Mouse (Mus musculus): ENCODE measurements around the gene Map7. TPM values are rescaled to one million over a fixed set of nuclear protein-coding genes. Genes with fewer than 3 reads are reported as not detected.

Gene Map7
- polyA plus RNA-seq, 1 experiment from 2014 or later = 8.2 TPM

- H3K36me3 ChIP-seq (replicated peaks) = no peaks in the 10 kb centered on the region
- H3K27me3 ChIP-seq = no peaks in the 10 kb centered on the region
- no peak overlapping the region for H3K9ac ChIP-seq
- no peaks in the 10 kb centered on the region for H3K9me3 ChIP-seq
- WGBS = 76% methylated on average over 4 of the region's 4 CpGs
- H3K27ac ChIP-seq = no peak overlapping the region
- H3K4me2 ChIP-seq = no peak overlapping the region
- no peak for ATAC-seq (ENCODE audit: low FRiP score)
- H3K4me3 ChIP-seq (replicated peaks) = no peak overlapping the region
- no peaks in the 10 kb centered on the region for H3K4me1 ChIP-seq
These were observed 73.7 kb downstream of the Map7 start for GRCm38 (mm10) chr10:20222011-20222410.

DNA sequence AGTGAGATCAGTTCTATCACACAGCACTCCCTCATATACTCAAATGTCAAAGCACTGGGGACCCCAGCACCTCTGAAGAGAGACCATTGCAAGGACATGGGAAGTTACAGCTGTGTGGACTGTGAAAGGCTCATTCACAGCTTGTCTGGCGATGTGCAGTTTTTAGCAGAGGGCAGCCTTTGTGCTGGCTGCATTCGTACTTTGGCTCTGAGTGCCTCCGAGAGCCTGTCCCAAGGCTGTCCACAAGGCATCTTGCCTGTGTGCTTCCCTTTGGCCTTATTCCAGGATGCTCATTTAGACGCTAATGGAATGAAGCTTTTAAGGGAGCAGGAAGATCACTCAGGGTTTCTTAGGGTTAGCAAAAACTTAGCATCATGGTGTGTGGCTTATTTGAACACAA lies 78.5 kb downstream of the Map7 start:
- no peak overlapping the region for H3K9ac ChIP-seq
- no peaks in the 10 kb centered on the region for H3K4me1 ChIP-seq
- H3K27me3 ChIP-seq = no peaks in the 10 kb centered on the region
- 46% methylated on average over 4 of the region's 4 CpGs for WGBS
- no peaks in the 10 kb centered on the region for H3K9me3 ChIP-seq
- no peak overlapping the region for H3K4me3 ChIP-seq (replicated peaks)
- H3K4me2 ChIP-seq = no peak overlapping the region
- no peaks in the 10 kb centered on the region for H3K36me3 ChIP-seq (replicated peaks)
- H3K27ac ChIP-seq = no peak overlapping the region
- no peak for ATAC-seq (ENCODE audit: low FRiP score)

DNA sequence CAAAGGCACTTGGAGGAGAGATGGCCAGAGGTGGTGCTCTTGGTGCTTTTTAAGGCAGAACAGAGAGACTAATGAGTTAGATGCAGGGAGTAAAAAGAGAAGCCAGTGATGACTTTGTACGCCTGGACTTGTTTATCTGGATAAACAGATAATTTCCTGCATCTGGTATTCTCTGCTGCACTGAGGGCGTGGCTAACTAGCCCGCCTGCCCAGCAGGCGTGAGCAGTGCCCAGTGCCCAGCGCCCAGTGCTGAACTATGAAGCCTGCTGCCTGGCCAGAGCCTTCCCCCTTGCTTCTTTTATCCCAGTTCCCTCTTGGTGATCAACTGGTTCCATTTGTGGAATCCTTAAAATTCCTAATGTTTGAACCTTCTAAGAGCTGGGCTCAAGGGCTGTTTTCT lies 81.8 kb downstream of the Map7 start:
- H3K4me3 ChIP-seq (replicated peaks) = no peak overlapping the region
- H3K36me3 ChIP-seq (replicated peaks) = no peaks in the 10 kb centered on the region
- H3K9ac ChIP-seq = no peak overlapping the region
- no peak overlapping the region for H3K4me2 ChIP-seq
- no peak overlapping the region for H3K27ac ChIP-seq
- no peaks in the 10 kb centered on the region for H3K27me3 ChIP-seq
- 85% methylated on average over 5 of the region's 5 CpGs for WGBS
- no peaks in the 10 kb centered on the region for H3K4me1 ChIP-seq
- no peaks in the 10 kb centered on the region for H3K9me3 ChIP-seq
- ATAC-seq (ENCODE audit: low FRiP score) = no peak

GRCm38 (mm10) chr10:20233451-20233850 lies 85.2 kb downstream of the Map7 start:
- Histone ChIP-seq H3K27me3 (no peaks in the 10 kb centered on the region), H3K9me3 (no peaks in the 10 kb centered on the region), H3K4me1 (no peaks in the 10 kb centered on the region), H3K9ac (no peak overlapping the region), H3K4me2 (no peak overlapping the region), H3K36me3 (replicated peaks) (no peaks in the 10 kb centered on the region), H3K27ac (no peak overlapping the region), H3K4me3 (replicated peaks) (no peak overlapping the region)
- ATAC-seq (ENCODE audit: low FRiP score) = no peak
- 93% methylated on average over 10 of the region's 10 CpGs for WGBS

- no peak overlapping the region for H3K4me2 ChIP-seq
- H3K4me1 ChIP-seq = no peaks in the 10 kb centered on the region
- WGBS = 77% methylated on average over 4 of the region's 4 CpGs
- H3K27ac ChIP-seq = no peak overlapping the region
- H3K36me3 ChIP-seq (replicated peaks) = no peaks in the 10 kb centered on the region
- H3K9ac ChIP-seq = no peak overlapping the region
- no peaks in the 10 kb centered on the region for H3K9me3 ChIP-seq
- H3K4me3 ChIP-seq (replicated peaks) = no peak overlapping the region
- no peaks in the 10 kb centered on the region for H3K27me3 ChIP-seq
- no peak for ATAC-seq (ENCODE audit: low FRiP score)
These were observed 86.2 kb downstream of the Map7 start for GRCm38 (mm10) chr10:20234466-20234865.

- Histone ChIP-seq H3K4me2 (no peak overlapping the region), H3K4me1 (no peaks in the 10 kb centered on the region), H3K27ac (no peak overlapping the region), H3K9ac (no peak overlapping the region), H3K27me3 (no peaks in the 10 kb centered on the region), H3K4me3 (replicated peaks) (no peak overlapping the region), H3K9me3 (no peaks in the 10 kb centered on the region), H3K36me3 (replicated peaks) (no peaks in the 10 kb centered on the region)
- WGBS = 91% methylated on average over 3 of the region's 3 CpGs
- ATAC-seq (ENCODE audit: low FRiP score) = no peak
These were observed 87.4 kb downstream of the Map7 start for GRCm38 (mm10) chr10:20235656-20236055.

GRCm38 (mm10) chr10:20236241-20236640 lies 88.0 kb downstream of the Map7 start:
- 93% methylated on average over 6 of the region's 6 CpGs for WGBS
- Histone ChIP-seq H3K27me3 (no peaks in the 10 kb centered on the region), H3K4me3 (replicated peaks) (no peak overlapping the region), H3K9me3 (no peaks in the 10 kb centered on the region), H3K9ac (no peak overlapping the region), H3K4me1 (no peaks in the 10 kb centered on the region), H3K4me2 (no peak overlapping the region), H3K36me3 (replicated peaks) (no peaks in the 10 kb centered on the region), H3K27ac (no peak overlapping the region)
- no peak for ATAC-seq (ENCODE audit: low FRiP score)

DNA sequence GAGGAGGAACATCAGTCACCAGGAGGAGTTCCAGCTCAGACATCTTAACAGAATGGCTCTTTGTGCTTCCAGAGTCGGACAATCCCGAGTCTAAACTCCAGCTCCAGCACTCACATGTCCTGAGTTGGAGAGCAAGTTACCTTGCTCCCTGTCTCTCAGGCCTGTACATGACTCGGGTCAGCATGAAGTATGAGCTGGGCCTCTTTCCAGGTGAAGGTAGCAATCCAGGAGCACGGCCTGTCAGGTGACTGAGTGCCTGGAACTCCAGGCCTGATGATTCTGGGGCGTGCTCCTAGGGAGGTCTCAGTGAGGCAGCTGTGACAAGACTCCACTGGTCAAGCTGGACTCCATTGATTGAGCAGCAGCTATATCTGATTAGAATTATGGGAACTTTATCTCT lies 90.0 kb downstream of the Map7 start:
- H3K9me3 ChIP-seq = no peaks in the 10 kb centered on the region
- ATAC-seq (ENCODE audit: low FRiP score) = no peak
- H3K4me1 ChIP-seq = no peaks in the 10 kb centered on the region
- no peaks in the 10 kb centered on the region for H3K27me3 ChIP-seq
- no peak overlapping the region for H3K27ac ChIP-seq
- 82% methylated on average over 5 of the region's 5 CpGs for WGBS
- H3K4me2 ChIP-seq = no peak overlapping the region
- H3K4me3 ChIP-seq (replicated peaks) = no peak overlapping the region
- H3K36me3 ChIP-seq (replicated peaks) = no peaks in the 10 kb centered on the region
- H3K9ac ChIP-seq = no peak overlapping the region

DNA sequence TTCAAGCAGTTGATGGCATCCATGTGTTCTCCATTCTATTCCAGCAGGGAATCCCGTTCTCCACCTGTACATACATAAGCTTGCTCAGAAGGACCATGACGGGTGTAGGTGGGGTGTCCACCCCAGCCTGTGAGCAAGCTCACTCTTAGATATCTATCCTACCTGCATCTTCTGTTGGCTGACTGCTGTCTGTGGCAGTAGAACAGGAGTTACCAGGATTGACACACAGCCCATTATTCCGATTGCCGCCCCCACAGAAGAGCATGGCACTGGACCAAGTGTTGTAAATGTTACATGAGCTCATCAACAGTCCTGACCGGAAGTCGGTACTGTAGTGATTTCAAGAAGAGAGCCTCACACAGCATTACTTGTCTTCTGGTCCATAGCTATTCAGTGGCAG lies 92.6 kb downstream of the Map7 start:
- no peak for ATAC-seq (ENCODE audit: low FRiP score)
- no peaks in the 10 kb centered on the region for H3K27me3 ChIP-seq
- WGBS = 95% methylated on average over 6 of the region's 6 CpGs
- H3K9me3 ChIP-seq = no peaks in the 10 kb centered on the region
- no peaks in the 10 kb centered on the region for H3K36me3 ChIP-seq (replicated peaks)
- no peak overlapping the region for H3K27ac ChIP-seq
- no peak overlapping the region for H3K9ac ChIP-seq
- no peaks in the 10 kb centered on the region for H3K4me1 ChIP-seq
- H3K4me3 ChIP-seq (replicated peaks) = no peak overlapping the region
- no peak overlapping the region for H3K4me2 ChIP-seq

DNA sequence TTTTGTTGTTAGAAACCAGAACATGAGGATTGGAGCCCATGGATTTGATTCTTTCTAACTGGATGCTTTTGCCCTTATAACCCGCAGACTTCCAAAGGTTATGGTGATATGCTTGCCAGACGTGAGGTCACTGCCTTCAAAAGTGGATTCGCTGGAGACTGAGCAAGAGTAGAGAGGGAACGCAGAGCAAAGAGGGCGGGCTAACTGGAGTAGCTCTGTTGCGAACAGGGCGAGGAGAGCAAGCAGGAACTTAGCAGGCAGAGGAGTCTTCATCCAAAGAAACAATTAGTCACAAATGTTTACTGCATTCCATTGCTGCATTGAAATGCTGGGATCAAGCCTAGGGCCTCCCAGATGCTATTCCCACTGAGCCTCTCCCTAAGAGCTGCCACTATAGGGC lies 95.0 kb downstream of the Map7 start:
- no peaks in the 10 kb centered on the region for H3K4me1 ChIP-seq
- WGBS = 83% methylated on average over 7 of the region's 7 CpGs
- H3K4me2 ChIP-seq = no peak overlapping the region
- H3K9me3 ChIP-seq = no peaks in the 10 kb centered on the region
- H3K27ac ChIP-seq = no peak overlapping the region
- H3K9ac ChIP-seq = no peak overlapping the region
- ATAC-seq (ENCODE audit: low FRiP score) = no peak
- no peaks in the 10 kb centered on the region for H3K36me3 ChIP-seq (replicated peaks)
- no peaks in the 10 kb centered on the region for H3K27me3 ChIP-seq
- H3K4me3 ChIP-seq (replicated peaks) = no peak overlapping the region

GRCm38 (mm10) chr10:20245082-20245481 lies 96.8 kb downstream of the Map7 start:
- WGBS = 91% methylated on average over 11 of the region's 11 CpGs
- H3K4me2 ChIP-seq = no peak overlapping the region
- no peak for ATAC-seq (ENCODE audit: low FRiP score)
- no peaks in the 10 kb centered on the region for H3K27me3 ChIP-seq
- no peak overlapping the region for H3K9ac ChIP-seq
- no peak overlapping the region for H3K27ac ChIP-seq
- H3K36me3 ChIP-seq (replicated peaks) = no peaks in the 10 kb centered on the region
- H3K4me3 ChIP-seq (replicated peaks) = no peak overlapping the region
- H3K4me1 ChIP-seq = no peaks in the 10 kb centered on the region
- no peaks in the 10 kb centered on the region for H3K9me3 ChIP-seq

- H3K27ac ChIP-seq = no peak overlapping the region
- H3K4me3 ChIP-seq (replicated peaks) = no peak overlapping the region
- no peaks in the 10 kb centered on the region for H3K27me3 ChIP-seq
- H3K9me3 ChIP-seq = no peaks in the 10 kb centered on the region
- ATAC-seq (ENCODE audit: low FRiP score) = no peak
- H3K36me3 ChIP-seq (replicated peaks) = no peaks in the 10 kb centered on the region
- no peak overlapping the region for H3K9ac ChIP-seq
- WGBS = 96% methylated on average over 10 of the region's 10 CpGs
- no peak overlapping the region for H3K4me2 ChIP-seq
- no peaks in the 10 kb centered on the region for H3K4me1 ChIP-seq
These were observed 100.8 kb downstream of the Map7 start for GRCm38 (mm10) chr10:20249091-20249490.

GRCm38 (mm10) chr10:20255579-20255978 lies 107.3 kb downstream of the Map7 start:
- H3K4me1 ChIP-seq = no peaks in the 10 kb centered on the region; the same call in 1 of the 2 replicates
- H3K27me3 ChIP-seq = no peaks in the 10 kb centered on the region; the same call in 1 of the 2 replicates
- no peak overlapping the region for H3K4me2 ChIP-seq
- H3K4me3 ChIP-seq (replicated peaks) = no peak overlapping the region
- WGBS = 96% methylated on average over 8 of the region's 8 CpGs
- no peaks in the 10 kb centered on the region for H3K9me3 ChIP-seq
- H3K9ac ChIP-seq = no peak overlapping the region
- ATAC-seq (ENCODE audit: low FRiP score) = no peak
- no peaks in the 10 kb centered on the region for H3K36me3 ChIP-seq (replicated peaks)
- H3K27ac ChIP-seq = no peak overlapping the region
